Mouse (Mus musculus) layer of hippocampus, postnatal 36 days (tissue): ENCODE results near the gene Slc45a1. TPM values are rescaled to one million over a fixed set of nuclear protein-coding genes. Genes with fewer than 3 reads are reported as not detected.
A peak's percentile ranks its signal among the peaks of the same experiment; 100 is the strongest.

Experiments used
- DNase-seq, 2 experiments: peaks; one replicate each; pipeline ENCODE4 v3.0.0; 2022
- total RNA-seq, 2 experiments: library from RNA; stranded (reverse); gene quantifications; 2 replicates each; pipeline ENCODE4 v1.2.3; 2021

Gene Slc45a1
- total RNA-seq, 2 experiments from 2014 or later: 35.0 to 36.2 TPM

GRCm38 (mm10) chr4:150656504-150656903 is 4.5 kb upstream of the Slc45a1 start:
- DNase-seq: no peak

DNA sequence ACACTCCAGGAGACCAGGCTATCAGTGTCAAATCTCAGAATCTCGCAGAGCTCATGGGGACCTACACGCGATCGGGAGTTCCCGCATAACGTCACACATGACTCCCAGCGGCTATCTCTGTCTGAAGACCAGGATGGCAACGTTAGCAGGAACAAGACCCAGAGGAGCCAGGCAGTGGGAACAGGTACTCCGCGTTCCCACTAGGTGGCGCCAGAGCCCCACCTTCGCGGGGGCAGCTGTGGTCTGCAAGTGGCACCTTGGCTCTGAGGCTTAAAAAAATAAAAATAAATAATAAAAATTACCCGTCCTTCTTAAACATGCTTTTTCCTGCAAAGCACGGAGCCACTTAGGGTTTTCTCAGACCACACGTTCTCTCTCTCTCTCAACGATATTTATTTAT is 4.0 kb upstream of the Slc45a1 start:
- peak; percentile 78 to 84 for DNase-seq

DNA sequence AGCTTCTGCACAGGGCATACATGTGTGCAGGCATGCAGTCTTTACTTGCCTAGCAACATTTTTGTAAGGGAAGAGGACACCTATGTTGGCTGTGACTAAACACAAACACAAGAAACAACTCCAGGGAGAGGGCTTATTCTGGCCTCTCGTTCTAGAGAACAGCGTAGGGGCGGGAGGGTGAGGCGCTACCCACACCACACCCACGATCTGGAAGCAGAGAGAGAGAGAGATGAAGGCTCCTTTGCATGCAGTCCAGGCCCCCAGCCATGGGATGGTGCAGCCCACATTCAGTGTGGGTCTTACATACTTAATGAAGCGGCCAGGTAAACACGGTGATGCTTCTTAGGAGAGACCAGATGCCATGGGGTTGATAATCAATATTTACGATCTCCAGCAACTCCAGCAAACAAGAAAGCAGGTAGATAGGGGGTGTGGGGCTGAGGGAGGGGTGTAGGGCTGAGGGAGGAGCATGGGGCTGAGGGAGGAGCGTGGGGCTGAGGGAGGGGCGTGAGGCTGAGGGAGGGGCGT is 1.2 kb upstream of the Slc45a1 start:
- DNase-seq: no peak

- no peak for DNase-seq
These were observed 2.6 kb downstream of the Slc45a1 start for GRCm38 (mm10) chr4:150649327-150649726.

- DNase-seq: no peak
These were observed 7.7 kb downstream of the Slc45a1 start for GRCm38 (mm10) chr4:150644299-150644698.

DNA sequence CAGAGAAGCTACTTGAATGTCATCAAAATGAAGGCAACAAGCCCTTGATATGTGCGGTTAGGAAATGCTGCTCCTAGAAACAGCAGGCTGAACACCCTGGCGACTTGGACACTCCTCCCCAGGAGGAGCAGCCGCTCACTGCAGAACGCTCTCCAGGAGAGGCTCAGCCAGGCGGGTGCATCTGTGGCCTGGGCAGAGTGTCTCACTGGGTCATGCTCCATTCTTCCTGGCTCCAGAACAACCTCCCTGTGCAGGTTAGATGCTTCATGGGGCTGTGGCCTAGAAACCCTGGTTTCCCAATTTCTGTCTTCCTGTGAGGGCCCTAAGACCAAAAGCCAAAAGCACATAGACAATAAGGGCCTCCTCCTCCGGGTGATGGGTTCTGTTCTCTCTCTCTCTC is 15.3 kb downstream of the Slc45a1 start:
- DNase-seq: no peak

DNA sequence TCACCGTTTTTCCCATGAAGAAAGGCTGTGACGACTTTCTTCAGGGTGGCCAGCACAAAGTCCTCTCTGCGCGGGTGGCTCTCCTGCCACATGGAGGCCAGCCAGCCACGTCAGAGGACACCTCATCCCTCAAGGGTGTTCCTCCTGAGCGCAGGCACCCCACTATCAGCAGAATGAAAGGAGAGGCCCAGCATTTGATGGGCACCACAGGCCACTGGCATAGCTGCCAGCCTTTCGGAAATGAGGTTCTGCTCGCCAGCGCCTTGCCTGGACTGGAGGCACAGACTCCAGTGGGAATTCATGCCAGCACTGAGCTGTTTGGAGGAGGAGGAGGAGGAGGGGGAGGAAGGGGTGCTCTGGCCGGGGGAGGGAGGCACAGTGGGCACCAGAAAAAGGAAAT is 16.4 kb downstream of the Slc45a1 start:
- no peak for DNase-seq

- DNase-seq: no peak
These were observed 22.7 kb downstream of the Slc45a1 start for GRCm38 (mm10) chr4:150629266-150629665.

DNA sequence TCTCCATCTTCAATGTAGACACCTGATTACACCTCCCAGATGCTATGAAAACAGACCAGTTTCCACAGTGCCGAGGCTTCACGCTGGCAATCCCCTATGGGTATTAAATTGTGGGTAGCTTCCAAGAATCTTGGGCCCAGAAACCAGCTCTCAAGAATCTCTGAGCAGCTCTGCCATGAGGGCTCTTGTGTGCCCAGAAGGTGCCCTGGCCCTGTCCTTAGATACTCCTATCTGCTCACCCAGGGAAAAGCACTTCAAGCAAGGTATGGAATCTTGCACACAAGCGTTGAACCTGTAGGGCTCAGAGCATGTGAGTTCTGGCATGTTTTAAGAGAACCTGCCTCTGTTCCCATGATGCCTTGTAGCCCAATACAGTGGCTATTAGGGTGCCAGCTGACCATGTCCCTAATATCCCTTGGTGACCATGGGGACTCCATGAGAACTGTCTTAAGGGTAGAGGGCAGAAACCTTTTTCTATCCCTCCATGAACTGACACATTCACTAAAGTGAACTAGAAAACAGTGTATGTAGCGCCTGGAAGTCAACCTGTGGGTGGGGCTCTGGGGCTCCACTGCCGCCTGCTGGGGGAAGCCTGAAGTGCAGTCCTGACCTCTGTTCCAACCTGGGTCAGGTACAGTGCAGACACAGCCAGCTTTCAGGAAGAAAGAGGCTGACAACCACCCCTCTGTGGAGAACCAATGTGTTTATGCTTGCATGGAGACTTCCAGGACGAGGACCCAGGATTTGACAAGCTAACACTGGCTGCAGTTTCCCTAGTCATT is 25.8 kb downstream of the Slc45a1 start:
- no peak for DNase-seq

- peak in 1 of 2 experiments; percentile 47 for DNase-seq
These were observed 26.5 kb downstream of the Slc45a1 start for GRCm38 (mm10) chr4:150625425-150625824.

DNA sequence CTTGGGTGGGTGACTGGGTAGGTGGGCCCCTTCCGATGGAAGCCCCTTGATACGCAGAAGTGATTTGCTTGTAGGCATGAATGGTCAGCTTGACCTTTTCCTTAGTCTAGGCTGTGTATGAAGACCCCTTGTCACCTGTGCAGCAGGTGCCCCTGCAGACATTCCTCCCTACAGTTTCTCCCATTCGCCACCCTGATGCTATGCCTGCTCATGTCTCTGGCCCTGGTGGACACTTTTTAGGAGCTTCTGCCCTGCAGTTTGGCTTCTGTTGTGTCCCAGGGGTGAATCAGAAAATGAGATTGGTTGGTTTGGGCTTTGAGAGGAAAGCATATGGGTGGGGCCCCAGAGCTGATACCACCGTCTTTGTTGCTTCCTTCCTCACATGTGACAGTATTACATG is 27.0 kb downstream of the Slc45a1 start:
- DNase-seq: no peak

DNA sequence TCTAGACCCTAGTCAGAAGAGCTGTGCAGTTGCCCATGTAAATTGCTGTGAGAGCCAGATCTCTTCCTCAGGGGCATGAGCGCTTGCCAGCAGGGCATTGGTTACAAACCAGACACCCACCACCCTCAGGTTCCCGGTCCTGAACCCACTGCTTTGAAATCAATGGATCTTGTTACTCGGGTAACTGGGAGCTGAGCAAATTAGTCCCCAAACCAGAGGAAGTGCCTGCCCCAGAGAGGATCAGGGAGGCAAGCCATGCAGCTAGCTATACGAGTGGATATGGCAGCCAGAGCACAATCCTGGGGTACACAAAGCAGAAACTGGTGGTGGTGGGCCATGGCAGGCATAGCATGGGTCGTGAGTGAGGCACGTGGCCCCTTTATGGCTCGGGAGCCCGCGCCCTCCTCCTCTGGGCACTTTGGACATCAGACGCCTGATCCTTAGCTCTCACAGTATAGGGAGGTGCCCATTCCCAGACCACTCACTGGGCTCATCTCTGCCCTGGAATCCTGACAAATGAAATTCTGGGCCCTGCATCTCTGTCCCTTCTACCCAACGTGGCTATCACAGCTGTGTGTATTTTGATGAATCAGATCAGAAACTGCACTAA is 27.7 kb downstream of the Slc45a1 start:
- DNase-seq: no peak

DNA sequence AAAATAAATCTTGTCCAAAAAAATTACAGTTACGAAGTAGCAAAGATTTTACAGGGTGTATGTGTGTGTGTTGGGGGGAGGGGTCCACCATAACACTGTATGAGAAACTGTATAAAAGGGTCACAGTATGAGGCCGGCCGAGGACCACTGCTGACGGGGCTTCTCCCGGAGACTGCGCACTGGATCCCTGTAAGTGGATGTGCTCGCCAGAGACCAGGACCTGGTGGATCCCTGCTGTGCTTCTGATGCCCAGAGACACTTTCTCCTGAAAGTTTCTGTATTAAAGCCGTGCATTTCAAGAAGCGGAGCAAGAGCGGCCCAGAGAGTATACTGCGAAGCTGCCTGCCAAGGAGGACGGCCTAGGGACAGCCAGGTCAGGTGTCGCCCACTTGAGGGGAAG is 29.3 kb downstream of the Slc45a1 start:
- no peak for DNase-seq

- DNase-seq: no peak
These were observed 33.0 kb downstream of the Slc45a1 start for GRCm38 (mm10) chr4:150619011-150619410.

DNA sequence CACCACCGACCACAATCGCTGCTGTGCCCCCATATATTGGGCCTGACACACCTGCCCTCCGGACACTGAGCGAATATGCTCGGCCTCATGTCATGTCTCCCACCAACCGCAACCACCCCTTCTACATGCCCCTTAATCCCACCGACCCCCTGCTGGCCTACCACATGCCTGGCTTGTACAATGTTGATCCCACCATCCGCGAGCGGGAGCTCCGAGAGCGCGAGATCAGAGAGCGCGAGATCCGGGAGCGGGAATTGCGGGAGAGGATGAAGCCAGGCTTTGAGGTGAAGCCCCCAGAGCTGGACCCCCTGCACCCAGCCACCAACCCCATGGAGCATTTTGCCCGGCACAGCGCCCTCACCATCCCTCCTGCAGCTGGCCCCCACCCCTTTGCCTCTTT is 35.1 kb downstream of the Slc45a1 start:
- DNase-seq: no peak

DNA sequence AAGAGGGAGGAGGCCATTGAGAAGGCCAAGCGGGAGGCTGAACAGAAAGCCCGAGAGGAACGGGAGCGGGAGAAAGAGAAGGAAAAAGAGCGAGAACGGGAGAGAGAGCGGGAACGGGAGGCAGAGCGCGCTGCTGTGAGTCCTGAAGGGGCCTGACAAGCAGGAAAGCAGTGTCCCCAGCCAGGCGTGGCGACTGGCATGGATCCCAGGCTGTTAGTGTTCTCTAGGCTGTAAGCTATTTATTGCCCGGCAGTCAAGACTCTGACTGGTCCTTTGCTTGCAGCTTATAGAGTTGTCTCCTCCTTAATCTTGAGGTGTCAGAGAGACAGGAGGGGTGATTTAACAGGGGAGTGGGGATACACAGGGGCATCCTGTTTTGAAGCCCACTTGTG is 35.9 kb downstream of the Slc45a1 start:
- no peak for DNase-seq

DNA sequence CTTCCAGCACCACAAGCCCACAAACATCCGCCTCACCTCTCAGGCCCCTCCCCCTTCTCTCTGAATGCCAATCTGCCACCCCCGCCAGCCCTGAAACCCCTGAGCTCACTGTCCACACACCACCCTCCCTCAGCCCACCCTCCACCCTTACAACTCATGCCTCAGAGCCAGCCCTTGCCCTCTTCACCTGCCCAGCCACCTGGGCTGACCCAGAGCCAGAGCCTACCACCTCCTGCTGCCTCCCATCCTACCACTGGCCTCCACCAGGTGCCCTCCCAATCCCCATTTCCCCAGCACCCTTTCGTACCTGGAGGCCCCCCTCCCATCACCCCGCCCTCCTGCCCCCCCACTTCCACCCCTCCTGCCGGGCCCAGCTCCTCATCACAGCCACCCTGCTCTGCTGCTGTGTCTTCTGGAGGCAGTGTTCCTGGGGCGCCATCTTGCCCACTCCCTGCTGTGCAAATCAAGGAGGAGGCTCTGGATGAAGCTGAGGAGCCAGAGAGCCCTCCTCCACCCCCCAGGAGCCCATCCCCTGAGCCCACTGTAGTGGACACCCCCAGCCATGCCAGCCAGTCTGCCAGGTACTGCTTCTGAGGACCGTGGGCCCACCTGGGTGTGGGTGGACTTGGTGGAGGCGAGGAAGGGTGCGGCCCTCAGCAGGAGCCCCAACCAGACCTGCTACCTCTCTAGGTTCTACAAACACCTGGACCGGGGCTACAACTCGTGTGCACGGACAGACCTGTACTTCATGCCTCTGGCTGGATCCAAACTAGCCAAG is 36.5 kb downstream of the Slc45a1 start:
- DNase-seq: no peak

DNA sequence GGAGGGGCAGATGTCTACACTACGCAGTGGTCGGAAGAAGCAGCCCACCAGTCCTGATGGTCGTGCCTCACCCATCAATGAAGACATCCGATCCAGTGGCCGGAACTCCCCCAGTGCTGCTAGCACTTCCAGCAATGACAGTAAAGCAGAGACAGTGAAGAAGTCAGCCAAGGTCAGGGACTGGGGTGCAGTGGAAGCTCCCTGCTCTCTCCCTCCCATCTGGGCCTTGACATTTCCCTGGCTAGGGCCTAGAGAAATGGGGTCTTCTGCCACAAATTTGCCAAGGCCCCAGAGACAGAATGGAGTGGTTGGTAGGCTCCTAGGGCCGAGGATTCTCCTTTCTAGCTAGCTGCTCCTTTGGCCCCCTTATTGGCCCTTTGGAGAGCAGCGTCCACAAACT is 38.3 kb downstream of the Slc45a1 start:
- DNase-seq: no peak

GRCm38 (mm10) chr4:150608670-150609069 is 43.3 kb downstream of the Slc45a1 start:
- no peak for DNase-seq

GRCm38 (mm10) chr4:150606449-150607161 is 45.4 kb downstream of the Slc45a1 start:
- no peak for DNase-seq

GRCm38 (mm10) chr4:150605804-150606203 is 46.2 kb downstream of the Slc45a1 start:
- no peak for DNase-seq

GRCm38 (mm10) chr4:150603366-150604061 is 48.5 kb downstream of the Slc45a1 start:
- no peak for DNase-seq
